Mouse (Mus musculus) intestine, postnatal 0 days (tissue): ENCODE measurements around the gene Tdrd1. TPM values are rescaled to one million over a fixed set of nuclear protein-coding genes. Genes with fewer than 3 reads are reported as not detected.

Source experiments
- ATAC-seq: fragments of 200-750 bp; cut with Nextera tagmentation; 2 replicates; pipeline ENCODE4 v1.8.0; 2017; ENCODE audit warnings: mild to moderate bottlenecking, moderate TSS enrichment, moderate library complexity
- H3K27ac ChIP-seq: fragments of 300-500 bp; sonication (generic); 2 replicates; pipeline ENCODE4 v1.5.1; 2014; ENCODE audit warnings: mild to moderate bottlenecking, low read depth, low read length, moderate library complexity
- H3K27me3 ChIP-seq: fragments of 300-500 bp; sonication (generic); replicated peaks from 2 replicates; pipeline ENCODE4 v1.6.1; 2014; ENCODE audit warnings: low read length, mixed read lengths; ENCODE audit not compliant: control insufficient read depth, insufficient read depth
- H3K36me3 ChIP-seq: fragments of 300-500 bp; sonication (generic); 2 replicates; pipeline ENCODE4 v1.6.1; 2014; ENCODE audit warnings: mild to moderate bottlenecking, moderate library complexity; ENCODE audit not compliant: control insufficient read depth, insufficient read depth
- H3K4me1 ChIP-seq: fragments of 300-500 bp; sonication (generic); replicated peaks from 2 replicates; pipeline ENCODE4 v1.6.1; 2014; ENCODE audit warnings: antibody characterized with exemption, low read length, mixed read lengths; ENCODE audit not compliant: control insufficient read depth, insufficient read depth
- H3K4me2 ChIP-seq: fragments of 300-500 bp; sonication (generic); replicated peaks from 2 replicates; pipeline ENCODE4 v1.6.1; 2014; ENCODE audit warnings: low read depth, mild to moderate bottlenecking, moderate library complexity
- H3K4me3 ChIP-seq: fragments of 300-500 bp; sonication (generic); 2 replicates; pipeline ENCODE4 v1.5.1; 2014; ENCODE audit warnings: low read depth, low read length
- H3K9ac ChIP-seq: fragments of 300-500 bp; sonication (generic); 2 replicates; pipeline ENCODE4 v1.6.1; 2014; ENCODE audit warnings: mild to moderate bottlenecking, low read depth, low read length
- H3K9me3 ChIP-seq: fragments of 300-500 bp; sonication (generic); 2 replicates; pipeline ENCODE4 v1.6.1; 2016; ENCODE audit warnings: mixed run types; ENCODE audit not compliant: control insufficient read depth
- CTCF ChIP-seq: sonication (generic); IDR thresholded peaks from 2 replicates; pipeline ENCODE4 v1.5.1; 2016; ENCODE audit warnings: low read depth, mild to moderate bottlenecking, control low read depth, antibody characterized with exemption, moderate library complexity
- WGBS: fragments of 180-500 bp; shearing (Covaris S2); extraction: QIAGEN DNeasy Blood & Tissue Kit; methylation state at CpG from one replicate; pipeline ENCODE4 v1.1.7; 2014; 5-methylcytosine and 5-hydroxymethylcytosine counted together
- polyA plus RNA-seq: library from polyadenylated mRNA; unstranded; fragments of >200 nt; fragmentation: Nextera tagmentation; extraction: Ambion mirVana; gene quantifications from 2 replicates; pipeline ENCODE4 v1.2.1, GENCODE M21; 2015

Gene Tdrd1
- polyA plus RNA-seq, 1 experiment from 2014 or later = 0.13 TPM

GRCm38 (mm10) chr19:56800226-56800625 lies 25.8 kb upstream of the Tdrd1 start:
- Histone ChIP-seq H3K9ac (no peak overlapping the region), H3K4me2 (no peak overlapping the region), H3K27me3 (no peaks in the 10 kb centered on the region), H3K27ac (no peak overlapping the region), H3K9me3 (no peaks in the 10 kb centered on the region), H3K36me3 (peaks cover 91% of the 10 kb centered on the region), H3K4me3 (no peak overlapping the region), H3K4me1 (no peaks in the 10 kb centered on the region)
- no peak for TF ChIP-seq CTCF
- 82% methylated on average over 8 of the region's 8 CpGs for WGBS
- no peak for ATAC-seq

GRCm38 (mm10) chr19:56800930-56801655 lies 24.9 kb upstream of the Tdrd1 start:
- no peak for ATAC-seq
- Histone ChIP-seq H3K4me3 (no peak overlapping the region), H3K36me3 (peaks cover 93% of the 10 kb centered on the region), H3K27me3 (no peaks in the 10 kb centered on the region), H3K9ac (no peak overlapping the region), H3K9me3 (no peaks in the 10 kb centered on the region), H3K4me2 (no peak overlapping the region), H3K27ac (no peak overlapping the region), H3K4me1 (no peaks in the 10 kb centered on the region)
- no peak for TF ChIP-seq CTCF
- WGBS = 58% methylated on average over 7 of the region's 7 CpGs

DNA sequence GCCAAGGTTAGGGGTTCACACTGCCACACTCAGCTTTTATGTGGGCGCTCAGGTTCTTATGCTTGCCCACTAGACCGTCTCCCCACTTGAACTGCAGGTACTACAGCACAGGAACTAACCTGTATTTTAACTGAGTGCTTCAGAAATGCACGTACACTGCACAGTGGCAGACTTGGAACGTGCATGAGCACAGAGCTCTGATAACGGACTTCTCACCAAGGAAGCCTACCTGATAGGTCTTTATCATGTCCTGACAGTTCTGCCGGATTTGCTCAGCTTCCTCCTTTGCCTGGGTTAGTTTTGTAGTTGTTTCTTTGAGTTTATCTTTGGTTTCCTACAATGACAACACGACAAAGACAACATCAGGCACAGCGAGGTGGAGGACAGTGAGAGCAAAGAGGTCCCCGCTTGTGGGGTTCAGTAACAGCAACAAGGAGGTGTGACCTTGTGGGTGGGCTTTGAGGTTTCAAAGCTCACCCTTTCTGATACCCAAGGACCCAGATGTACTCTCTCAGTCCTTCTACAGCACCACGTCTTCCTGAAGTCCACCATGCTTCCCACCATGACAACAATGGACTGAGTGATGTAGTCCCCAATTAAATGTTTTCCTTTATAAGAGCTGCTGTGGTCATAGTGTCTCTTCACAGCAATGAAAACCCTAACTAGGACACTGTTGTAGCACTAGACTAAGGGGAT lies 24.2 kb upstream of the Tdrd1 start:
- no peak for TF ChIP-seq CTCF
- no peak overlapping the region for H3K27ac ChIP-seq

GRCm38 (mm10) chr19:56802352-56802746 lies 23.7 kb upstream of the Tdrd1 start:
- H3K9ac ChIP-seq = no peak overlapping the region
- no peaks in the 10 kb centered on the region for H3K9me3 ChIP-seq
- WGBS = 90% methylated on average over 3 of the region's 3 CpGs
- H3K36me3 ChIP-seq = peaks cover 89% of the 10 kb centered on the region
- H3K4me3 ChIP-seq = no peak overlapping the region
- no peak for ATAC-seq
- no peaks in the 10 kb centered on the region for H3K4me1 ChIP-seq
- TF ChIP-seq CTCF = no peak
- H3K27ac ChIP-seq = no peak overlapping the region
- H3K4me2 ChIP-seq = no peak overlapping the region
- H3K27me3 ChIP-seq = no peaks in the 10 kb centered on the region

More for the DNA sequence above, 24.2 kb upstream of the Tdrd1 start:
- no peaks in the 10 kb centered on the region for H3K27me3 ChIP-seq
- no peak overlapping the region for H3K9ac ChIP-seq
- ATAC-seq = no peak
- no peak overlapping the region for H3K4me3 ChIP-seq
- peaks cover 88% of the 10 kb centered on the region for H3K36me3 ChIP-seq
- no peak overlapping the region for H3K4me2 ChIP-seq
- no peaks in the 10 kb centered on the region for H3K4me1 ChIP-seq
- H3K9me3 ChIP-seq = no peaks in the 10 kb centered on the region
- 89% methylated on average over 10 of the region's 10 CpGs for WGBS

GRCm38 (mm10) chr19:56805366-56805765 lies 20.6 kb upstream of the Tdrd1 start:
- WGBS = 98% methylated on average over 2 of the region's 2 CpGs
- TF ChIP-seq CTCF = 0 out of 2 replicates have a peak, but pooled peaks have one; percentile 11
- Histone ChIP-seq H3K36me3 (peaks cover 80% of the 10 kb centered on the region), H3K9ac (no peak overlapping the region), H3K9me3 (no peaks in the 10 kb centered on the region), H3K27me3 (no peaks in the 10 kb centered on the region), H3K4me2 (no peak overlapping the region), H3K27ac (no peak overlapping the region), H3K4me3 (no peak overlapping the region), H3K4me1 (no peaks in the 10 kb centered on the region)
- no peak for ATAC-seq

- Histone ChIP-seq H3K27ac (no peak overlapping the region), H3K4me3 (no peak overlapping the region), H3K4me2 (no peak overlapping the region), H3K9ac (no peak overlapping the region), H3K4me1 (no peaks in the 10 kb centered on the region), H3K9me3 (no peaks in the 10 kb centered on the region), H3K36me3 (peaks cover 63% of the 10 kb centered on the region), H3K27me3 (no peaks in the 10 kb centered on the region)
- TF ChIP-seq CTCF = no peak
- no peak for ATAC-seq
- WGBS = 37% methylated on average over 5 of the region's 5 CpGs
Observed at GRCm38 (mm10) chr19:56807122-56807521, 18.9 kb upstream of the Tdrd1 start.
